Mouse (Mus musculus): ENCODE measurements at regions not wholly inside any gene's neighbourhood (a gene's known extent, or its start where the extent isn't known, plus 50 kb on each side); places are given as distances from the start of the nearest gene placed in this dataset.
A peak's percentile ranks its signal among the peaks of the same experiment; 100 is the strongest.

DNA sequence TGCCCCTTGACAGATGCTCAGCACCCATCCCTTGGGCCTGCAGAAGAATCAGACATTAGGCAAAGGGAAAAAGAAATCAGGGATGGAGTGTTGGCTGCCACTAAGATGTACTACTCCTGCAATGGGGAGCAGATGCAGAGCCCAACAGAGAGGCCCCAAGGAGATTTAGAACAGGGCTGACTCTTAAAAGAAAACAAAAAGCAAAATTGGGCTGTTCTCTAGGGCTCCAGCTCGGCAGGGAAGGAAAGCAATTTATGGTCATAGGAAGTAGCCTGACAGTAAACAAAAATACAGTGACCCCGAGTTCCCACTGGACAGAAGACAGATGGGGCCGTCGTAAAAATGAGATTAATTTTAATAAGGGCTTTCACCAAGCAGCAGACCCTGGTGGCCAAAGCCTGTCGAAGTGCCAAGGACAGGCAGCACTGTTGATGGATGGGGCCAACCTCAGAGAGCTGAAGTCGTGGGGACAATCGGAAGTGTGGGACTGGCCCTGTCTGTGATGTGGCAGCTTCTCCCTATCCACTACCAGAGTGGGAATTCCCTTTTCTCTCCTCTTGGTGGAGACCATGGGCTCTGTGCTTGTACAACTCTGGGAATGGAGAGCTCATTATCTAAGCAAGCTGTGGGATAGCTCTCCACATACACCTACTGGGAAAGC lies 109.4 kb upstream of the Gm12830 start:
- H3K4me1 ChIP-seq (ENCODE audit: control insufficient read depth, insufficient read depth, low read length) = no peaks in the 10 kb centered on the region
- no peak for DNase-seq (ENCODE audit: low spot score, missing footprints)

DNA sequence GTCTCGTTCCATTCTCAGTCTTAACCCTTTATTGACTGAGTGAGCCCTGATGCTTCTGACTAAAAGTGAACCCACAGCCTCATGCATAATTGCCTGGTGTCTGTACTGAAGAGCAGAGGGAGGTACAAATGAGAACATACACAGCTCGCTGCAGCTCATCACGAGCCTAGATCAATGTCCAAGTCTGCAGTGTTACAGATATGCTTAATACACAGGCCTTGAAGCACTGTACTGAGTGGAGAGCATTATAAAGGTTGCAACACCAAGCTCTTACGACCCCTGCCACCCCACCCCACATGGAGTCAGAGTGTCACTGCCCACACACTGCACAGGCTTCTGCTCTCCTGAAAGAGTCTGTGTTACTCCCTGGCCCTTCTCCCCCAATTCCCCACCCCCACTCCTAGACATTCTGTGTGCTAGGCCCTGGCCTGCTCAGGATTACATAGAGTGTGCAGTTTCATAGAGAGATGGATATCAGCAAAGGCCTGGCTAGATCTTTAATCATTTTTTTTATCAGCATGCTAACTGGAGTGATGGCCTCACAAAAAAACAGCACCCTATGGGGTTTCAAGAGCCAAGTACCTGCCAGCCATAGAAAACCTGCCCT lies 108.5 kb upstream of the Gm12830 start:
- ATAC-seq (ENCODE audit: low FRiP score) (0 out of 2 replicates have a peak, but pooled peaks have one; percentile 38), DNase-seq (ENCODE audit: low spot score, missing footprints) (no peak)
- H3K27ac ChIP-seq (ENCODE audit: low read depth, low read length) = no peak overlapping the region
- H3K4me3 ChIP-seq (ENCODE audit: low read depth, low read length) = no peak overlapping the region
- no peaks in the 10 kb centered on the region for H3K9me3 ChIP-seq (ENCODE audit: control insufficient read depth, low read length)
- H3K36me3 ChIP-seq (ENCODE audit: control insufficient read depth, insufficient read depth, low read length) = no peaks in the 10 kb centered on the region
- H3K4me1 ChIP-seq (ENCODE audit: control insufficient read depth, insufficient read depth, low read length) = no peaks in the 10 kb centered on the region
- 73% methylated on average over 4 of the region's 4 CpGs for WGBS
- H3K4me2 ChIP-seq = no peak overlapping the region
- no peak overlapping the region for H3K9ac ChIP-seq (ENCODE audit: low read length)
- H3K27me3 ChIP-seq (ENCODE audit: control insufficient read depth, insufficient read depth, low read length) = no peaks in the 10 kb centered on the region

More for the DNA sequence above, 109.4 kb upstream of the Gm12830 start:
- no peak overlapping the region for H3K9ac ChIP-seq (ENCODE audit: low read length)
- ATAC-seq (ENCODE audit: low FRiP score) = no peak
- H3K36me3 ChIP-seq (ENCODE audit: control insufficient read depth, insufficient read depth, low read length) = no peaks in the 10 kb centered on the region
- H3K27ac ChIP-seq (ENCODE audit: low read depth, low read length) = no peak overlapping the region
- no peak overlapping the region for H3K4me3 ChIP-seq (ENCODE audit: low read depth, low read length)
- H3K27me3 ChIP-seq (ENCODE audit: control insufficient read depth, insufficient read depth, low read length) = no peaks in the 10 kb centered on the region
- WGBS = 64% methylated on average over 7 of the region's 7 CpGs
- H3K9me3 ChIP-seq (ENCODE audit: control insufficient read depth, low read length) = no peaks in the 10 kb centered on the region
- H3K4me2 ChIP-seq = no peak overlapping the region

DNA sequence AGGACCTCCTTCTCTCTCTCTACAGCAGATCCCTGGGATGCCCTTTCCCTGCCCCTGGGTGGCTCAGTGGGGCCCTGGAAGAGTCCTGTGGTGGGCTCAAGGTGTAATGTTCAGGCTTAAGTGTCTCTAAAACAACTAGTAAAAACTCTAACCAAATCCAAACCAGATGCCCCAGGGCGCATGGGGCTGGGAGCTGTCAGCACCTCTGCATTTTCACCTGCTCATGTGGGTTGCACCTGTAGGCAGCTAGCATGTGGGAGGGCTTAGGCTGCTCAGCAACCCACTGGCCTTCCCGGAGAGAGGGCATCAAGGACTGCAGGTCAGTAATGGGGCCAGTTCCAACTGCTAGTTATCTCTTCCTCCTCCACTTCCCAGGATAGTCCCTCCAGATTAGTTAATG lies 104.8 kb upstream of the Gm12830 start:
- Histone ChIP-seq H3K9me3 (ENCODE audit: control insufficient read depth, low read length) (no peaks in the 10 kb centered on the region), H3K4me1 (ENCODE audit: control insufficient read depth, insufficient read depth, low read length) (no peaks in the 10 kb centered on the region), H3K9ac (ENCODE audit: low read length) (no peak overlapping the region), H3K4me2 (no peak overlapping the region), H3K27ac (ENCODE audit: low read depth, low read length) (no peak overlapping the region), H3K4me3 (ENCODE audit: low read depth, low read length) (no peak overlapping the region), H3K27me3 (ENCODE audit: control insufficient read depth, insufficient read depth, low read length) (no peaks in the 10 kb centered on the region), H3K36me3 (ENCODE audit: control insufficient read depth, insufficient read depth, low read length) (no peaks in the 10 kb centered on the region)
- ATAC-seq (ENCODE audit: low FRiP score) = no peak
- WGBS = 75% methylated on average over 2 of the region's 2 CpGs
- DNase-seq (ENCODE audit: low spot score, missing footprints) = peak; percentile 6

DNA sequence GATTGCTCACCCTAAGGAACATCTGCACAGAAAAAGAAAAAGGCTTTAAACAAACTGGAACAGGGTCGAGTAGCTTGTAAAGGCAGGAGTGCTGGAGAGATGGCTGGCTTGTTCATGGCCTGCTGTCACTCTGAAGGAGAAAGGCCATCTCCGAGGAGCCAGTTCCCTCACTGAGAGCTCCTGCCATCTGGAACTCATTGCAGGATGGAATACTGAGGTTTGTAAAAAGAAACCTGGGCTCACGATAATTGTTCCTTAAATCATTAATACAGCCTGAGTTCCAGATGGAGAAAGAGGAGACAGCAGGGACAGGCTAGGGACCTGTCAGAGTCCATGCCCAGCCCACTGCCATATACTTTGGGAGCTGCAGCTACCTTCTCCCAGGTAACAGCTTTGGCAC lies 100.8 kb upstream of the Gm12830 start:
- no peaks in the 10 kb centered on the region for H3K27me3 ChIP-seq (ENCODE audit: control insufficient read depth, insufficient read depth, low read length)
- 76% methylated on average over 3 of the region's 3 CpGs for WGBS
- ATAC-seq (ENCODE audit: low FRiP score) = no peak

DNA sequence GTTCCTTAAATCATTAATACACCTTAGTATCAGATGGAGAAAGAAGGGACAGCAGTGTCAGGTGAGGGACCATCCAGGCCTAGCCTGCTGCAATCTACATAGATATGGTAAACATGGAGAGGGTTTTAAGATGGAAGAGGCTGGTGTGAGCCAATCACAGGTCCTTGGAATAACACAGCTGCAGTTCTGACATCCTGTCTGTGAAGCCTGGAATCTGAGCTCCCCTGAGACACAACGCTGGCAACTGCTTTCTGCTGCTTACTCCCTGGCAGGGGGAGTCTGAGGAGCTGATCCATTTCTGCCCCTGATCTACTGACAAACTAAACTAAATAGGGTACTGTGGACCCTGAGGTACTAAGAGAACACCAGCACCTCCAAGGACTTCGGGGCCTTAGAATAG lies 100.1 kb upstream of the Gm12830 start:
- H3K9me3 ChIP-seq (ENCODE audit: control insufficient read depth, low read length) = no peaks in the 10 kb centered on the region
- DNase-seq (ENCODE audit: low spot score, missing footprints) (no peak), ATAC-seq (ENCODE audit: low FRiP score) (no peak)
- H3K36me3 ChIP-seq (ENCODE audit: control insufficient read depth, insufficient read depth, low read length) = no peaks in the 10 kb centered on the region
- H3K27ac ChIP-seq (ENCODE audit: low read depth, low read length) = no peak overlapping the region
- no peak overlapping the region for H3K4me2 ChIP-seq
- no peak overlapping the region for H3K9ac ChIP-seq (ENCODE audit: low read length)
- no peak overlapping the region for H3K4me3 ChIP-seq (ENCODE audit: low read depth, low read length)
- H3K4me1 ChIP-seq (ENCODE audit: control insufficient read depth, insufficient read depth, low read length) = no peaks in the 10 kb centered on the region
- 72% methylated on average over 2 of the region's 2 CpGs for WGBS
- no peaks in the 10 kb centered on the region for H3K27me3 ChIP-seq (ENCODE audit: control insufficient read depth, insufficient read depth, low read length)

More for the DNA sequence above, 100.8 kb upstream of the Gm12830 start:
- Histone ChIP-seq H3K4me1 (ENCODE audit: control insufficient read depth, insufficient read depth, low read length) (no peaks in the 10 kb centered on the region), H3K27ac (ENCODE audit: low read depth, low read length) (no peak overlapping the region), H3K9me3 (ENCODE audit: control insufficient read depth, low read length) (no peaks in the 10 kb centered on the region), H3K4me2 (no peak overlapping the region), H3K36me3 (ENCODE audit: control insufficient read depth, insufficient read depth, low read length) (no peaks in the 10 kb centered on the region), H3K4me3 (ENCODE audit: low read depth, low read length) (no peak overlapping the region), H3K9ac (ENCODE audit: low read length) (no peak overlapping the region)
- no peak for DNase-seq (ENCODE audit: low spot score, missing footprints)

DNA sequence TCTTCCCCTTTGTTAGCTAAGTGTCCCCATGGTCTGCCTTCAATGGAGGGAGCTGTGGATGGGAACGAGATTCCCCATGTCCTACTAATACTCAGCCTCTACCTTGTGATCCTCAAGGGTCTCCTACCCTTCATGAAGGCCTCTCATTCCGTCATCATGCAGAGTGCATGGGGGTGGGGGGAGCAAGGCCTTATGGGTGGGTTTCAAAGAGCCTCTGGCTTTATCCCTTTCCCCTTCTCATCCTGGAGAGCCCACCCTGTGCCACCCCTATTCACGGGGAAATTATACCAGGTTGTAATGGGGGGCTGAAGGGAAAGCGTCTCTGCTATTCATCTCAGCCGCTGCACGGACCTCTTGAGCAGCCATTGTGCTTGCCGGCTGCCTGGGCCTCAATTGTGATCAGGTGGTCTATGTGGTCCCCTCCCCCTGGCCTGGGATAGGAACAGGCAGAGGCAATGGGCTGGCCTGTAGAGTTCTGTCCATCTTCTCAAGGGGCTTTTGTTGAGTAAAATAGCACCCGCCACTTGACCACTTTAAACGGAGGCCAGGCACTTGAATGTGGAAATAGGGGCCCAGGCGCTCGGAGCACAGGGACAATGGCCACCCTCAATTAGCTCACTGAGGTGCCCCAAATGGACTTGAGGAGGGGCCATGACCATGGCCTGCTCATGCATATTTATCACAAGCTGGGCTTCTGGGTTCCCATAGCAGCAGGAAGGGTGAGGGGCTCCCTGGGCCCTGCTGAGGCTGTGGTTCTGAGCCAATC lies 93.1 kb upstream of the Gm12830 start:
- ATAC-seq (ENCODE audit: low FRiP score) (peak; percentile 79), DNase-seq (ENCODE audit: low spot score, missing footprints) (peak; percentile 79)
- Histone ChIP-seq H3K27ac (ENCODE audit: low read depth, low read length) (no peak overlapping the region), H3K4me1 (ENCODE audit: control insufficient read depth, insufficient read depth, low read length) (no peaks in the 10 kb centered on the region; the same call in 1 of the 2 replicates), H3K9me3 (ENCODE audit: control insufficient read depth, low read length) (no peaks in the 10 kb centered on the region), H3K36me3 (ENCODE audit: control insufficient read depth, insufficient read depth, low read length) (no peaks in the 10 kb centered on the region), H3K4me3 (ENCODE audit: low read depth, low read length) (no peak overlapping the region), H3K9ac (ENCODE audit: low read length) (no peak overlapping the region), H3K27me3 (ENCODE audit: control insufficient read depth, insufficient read depth, low read length) (no peaks in the 10 kb centered on the region), H3K4me2 (no peak overlapping the region)
- WGBS = 61% methylated on average over 11 of the region's 11 CpGs

DNA sequence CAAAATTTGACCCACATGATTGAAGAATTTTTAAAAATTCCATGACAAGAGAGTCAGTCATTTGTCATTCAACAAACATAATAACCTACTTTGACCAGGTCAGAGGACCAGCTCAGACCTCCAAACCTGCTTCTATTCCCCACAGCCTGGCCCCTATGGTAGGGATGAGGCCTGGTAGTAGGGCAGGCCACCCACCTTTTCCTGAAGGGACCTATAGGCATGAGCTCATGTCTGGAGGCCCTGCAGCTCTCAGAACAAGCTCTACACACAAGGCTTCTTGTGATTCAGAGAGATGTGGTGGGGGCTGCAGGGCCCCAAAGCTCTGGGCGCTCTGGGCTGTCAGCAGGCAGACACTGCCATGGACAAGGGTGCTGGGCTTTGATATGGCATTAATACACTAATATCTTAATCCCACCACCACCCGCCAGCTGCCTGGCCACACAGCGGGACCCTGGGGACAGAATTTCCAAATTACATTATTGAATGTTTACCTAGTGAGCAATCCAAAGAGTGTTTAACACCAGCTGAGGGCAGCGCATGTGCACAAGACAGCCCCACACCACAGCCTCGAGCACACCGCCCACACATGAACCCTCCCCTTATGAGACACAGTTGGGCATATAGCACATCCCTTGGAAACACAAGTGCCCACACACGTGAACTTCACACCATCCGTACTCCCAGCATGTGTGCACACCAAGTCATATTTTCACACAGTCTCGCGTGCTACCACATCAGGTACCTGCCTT lies 88.1 kb upstream of the Gm12830 start:
- Histone ChIP-seq H3K9ac (ENCODE audit: low read length) (no peak overlapping the region), H3K27ac (ENCODE audit: low read depth, low read length) (no peak overlapping the region), H3K4me3 (ENCODE audit: low read depth, low read length) (no peak overlapping the region), H3K9me3 (ENCODE audit: control insufficient read depth, low read length) (no peaks in the 10 kb centered on the region), H3K4me1 (ENCODE audit: control insufficient read depth, insufficient read depth, low read length) (no peaks in the 10 kb centered on the region; the same call in 1 of the 2 replicates), H3K27me3 (ENCODE audit: control insufficient read depth, insufficient read depth, low read length) (no peaks in the 10 kb centered on the region), H3K36me3 (ENCODE audit: control insufficient read depth, insufficient read depth, low read length) (no peaks in the 10 kb centered on the region), H3K4me2 (no peak overlapping the region)
- ATAC-seq (ENCODE audit: low FRiP score) (peak; percentile 53), DNase-seq (ENCODE audit: low spot score, missing footprints) (peak; percentile 72)
- 86% methylated on average over 10 of the region's 10 CpGs for WGBS

DNA sequence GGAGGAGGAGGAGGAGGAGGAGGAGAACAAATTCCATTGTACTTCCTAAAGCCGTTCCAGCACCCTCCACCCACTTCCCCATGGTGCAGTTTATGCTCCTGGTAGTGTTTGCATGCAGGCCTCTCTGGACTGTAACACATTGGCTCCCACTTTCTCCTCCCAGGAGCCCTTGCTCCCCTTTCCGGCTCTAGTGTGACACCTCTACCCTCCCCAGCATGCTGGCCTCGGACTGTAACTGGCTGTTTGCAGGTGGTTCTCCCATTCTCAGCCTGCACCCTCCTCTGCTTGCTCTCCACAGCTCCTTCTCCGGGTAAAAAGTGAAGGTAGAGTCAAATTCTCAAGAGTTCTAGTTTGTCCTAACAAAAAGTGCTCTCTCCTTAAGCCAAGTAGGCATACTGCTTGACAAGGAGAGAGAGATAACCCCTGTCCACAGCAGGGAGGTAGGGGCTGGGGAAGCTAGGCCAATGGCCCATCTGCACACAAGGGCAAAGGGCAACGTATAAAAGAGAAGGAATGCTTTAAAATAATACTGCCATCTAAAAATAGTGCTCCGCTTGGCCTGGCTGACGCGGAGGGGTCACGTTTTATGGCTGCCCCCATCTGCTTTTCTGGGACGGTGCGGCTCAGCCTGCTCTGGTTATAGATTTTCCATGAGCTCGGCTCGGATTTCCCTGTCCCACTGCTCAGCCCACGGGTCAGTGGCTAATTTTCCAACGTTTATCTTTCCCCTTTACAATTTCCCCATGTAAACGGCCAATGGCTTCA lies 82.4 kb upstream of the Gm12830 start:
- Histone ChIP-seq H3K36me3 (ENCODE audit: control insufficient read depth, insufficient read depth, low read length) (no peaks in the 10 kb centered on the region), H3K4me1 (ENCODE audit: control insufficient read depth, insufficient read depth, low read length) (no peaks in the 10 kb centered on the region), H3K9me3 (ENCODE audit: control insufficient read depth, low read length) (no peaks in the 10 kb centered on the region), H3K9ac (ENCODE audit: low read length) (no peak overlapping the region), H3K27me3 (ENCODE audit: control insufficient read depth, insufficient read depth, low read length) (no peaks in the 10 kb centered on the region), H3K4me2 (no peak overlapping the region), H3K4me3 (ENCODE audit: low read depth, low read length) (no peak overlapping the region), H3K27ac (ENCODE audit: low read depth, low read length) (no peak overlapping the region)
- no peak for ATAC-seq (ENCODE audit: low FRiP score)
- no peak for DNase-seq (ENCODE audit: low spot score, missing footprints)
- WGBS = 73% methylated on average over 16 of the region's 16 CpGs

Measured in midbrain, embryonic 11.5 days (tissue).